Comparison of ENCODE assay signal across 19 mouse cellular contexts in genomic region chr13:55262096-55262495, GRCm38 (mm10).
"Had no signal": no experiment of that assay in that cellular context is flagged by ENCODE, and none has a peak within 500 bp of the region (broad histone marks: within the 10 kb centered on the region; RNA-seq: fewer than 3 reads in every experiment).

No protein-coding gene starts in this region.

- H3K4me1 ChIP-seq: lung, embryonic 15.5 days; megakaryocyte, embryonic 14.5 days; midbrain, embryonic 13.5 days; midbrain, embryonic 15.5 days; neural tube, embryonic 12.5 days had no signal

- DNase-seq: lung, adult 2 months; lung, postnatal 14 days; lung, postnatal 36 days; retina, postnatal 1 day; right cerebral cortex, adult 18-20 months; right cerebral cortex, postnatal 25 days; right cerebral cortex, postnatal 4 days; spleen, adult 18-20 months; thymus, adult 2 months; thymus, postnatal 25 days; thymus, postnatal 4 days had no signal

- H3K4me3 ChIP-seq: lung, embryonic 15.5 days; megakaryocyte, embryonic 14.5 days; midbrain, embryonic 13.5 days; midbrain, embryonic 15.5 days; neural tube, embryonic 12.5 days had no signal

- H3K4me2 ChIP-seq: lung, embryonic 15.5 days; midbrain, embryonic 11.5 days; midbrain, embryonic 13.5 days; midbrain, embryonic 15.5 days; neural tube, embryonic 12.5 days had no signal

- H3K27me3 ChIP-seq: lung, embryonic 15.5 days; megakaryocyte, embryonic 14.5 days; midbrain, embryonic 13.5 days; midbrain, embryonic 15.5 days; neural tube, embryonic 12.5 days had no signal

- H3K9me3 ChIP-seq: lung, embryonic 15.5 days; megakaryocyte, embryonic 14.5 days; midbrain, embryonic 13.5 days; midbrain, embryonic 15.5 days; neural tube, embryonic 12.5 days had no signal

- H3K9ac ChIP-seq: lung, embryonic 15.5 days; midbrain, embryonic 13.5 days; midbrain, embryonic 15.5 days; neural tube, embryonic 12.5 days had no signal

- H3K27ac ChIP-seq: lung, embryonic 15.5 days; macrophage; midbrain, embryonic 13.5 days; midbrain, embryonic 15.5 days; neural tube, embryonic 12.5 days had no signal

- ATAC-seq: lung, postnatal 0 days; midbrain, embryonic 13.5 days; midbrain, embryonic 15.5 days had no signal
